Mouse (Mus musculus) bone marrow macrophage, adult 2 months (primary cell): ENCODE data around the gene Plcxd1.

Source experiments
- CTCF ChIP-seq: IDR thresholded peaks from 2 replicates; pipeline ENCODE4 v1.5.1; 2012; ENCODE audit warnings: low read depth, mild to moderate bottlenecking, low read length, moderate library complexity
- POLR2A ChIP-seq: IDR thresholded peaks from 2 replicates; pipeline ENCODE4 v1.6.1; 2012; ENCODE audit warnings: mild to moderate bottlenecking, low read depth, low read length, borderline replicate concordance

- TF ChIP-seq POLR2A (no peak), CTCF (no peak)
These were observed 38.0 kb downstream of the Plcxd1 start for GRCm38 (mm10) chr5:110137816-110138215.
